Comparison of ENCODE assay signal across 9 mouse cellular contexts in genomic region chr19:56356480-56357373, GRCm38 (mm10). TPM values are rescaled to one million over a fixed set of nuclear protein-coding genes. Genes with fewer than 3 reads are reported as not detected.
A peak's percentile ranks its signal among the peaks of the same experiment; 100 is the strongest.
DNase-seq lines count a peak whose midpoint lies in the region; ATAC-seq lines count a peak whose summit lies in the region.
"Had no signal": no experiment of that assay in that cellular context is flagged by ENCODE, and none has a peak within 500 bp of the region (broad histone marks: within the 10 kb centered on the region; RNA-seq: fewer than 3 reads in every experiment).

No protein-coding gene starts in this region.

- H3K4me1 ChIP-seq in liver, embryonic 11.5 days (replicated peaks; ENCODE audit: control insufficient read depth, insufficient read depth, low read length) = no peaks in the 10 kb centered on the region

- no peaks in the 10 kb centered on the region for H3K27me3 ChIP-seq in liver, embryonic 11.5 days (replicated peaks; ENCODE audit: control insufficient read depth, insufficient read depth, low read length)

- 0 out of 2 replicates have a peak, but pooled peaks cover 2% of the 10 kb centered on the region for H3K9me3 ChIP-seq in liver, embryonic 11.5 days (ENCODE audit: control insufficient read depth, low read length)
- H3K9me3 ChIP-seq: midbrain, embryonic 12.5 days had no signal

- no peak overlapping the region for H3K27ac ChIP-seq in liver, embryonic 11.5 days (ENCODE audit: low read depth, low read length)
- H3K27ac ChIP-seq: midbrain, embryonic 12.5 days had no signal

- no peaks in the 10 kb centered on the region for H3K36me3 ChIP-seq in liver, embryonic 11.5 days (ENCODE audit: control insufficient read depth, insufficient read depth, low read length)
- H3K36me3 ChIP-seq: midbrain, embryonic 12.5 days had no signal

- H3K4me2 ChIP-seq in liver, embryonic 11.5 days = no peak overlapping the region
- H3K4me2 ChIP-seq: midbrain, embryonic 12.5 days had no signal

- DNase-seq in urinary bladder, postnatal 14 days (ENCODE audit: low spot score) = peak; percentile 80
- no peak for DNase-seq in urinary bladder, adult 2 months (ENCODE audit: low spot score)
- DNase-seq in c-Kit-positive CD71-positive TER-119-negative erythroid progenitor cells, embryonic 14.5 days (ENCODE audit: low read depth) = peak; percentile 51
- DNase-seq in gastrocnemius, adult 8-10 months (ENCODE audit: low spot score in 2 of 2) = peak; percentile 49 to 59
- DNase-seq in kidney, adult 9 months = peak; percentile 74
- peak; percentile 73 for DNase-seq in liver, embryonic 11.5 days (ENCODE audit: low spot score)
- DNase-seq in ovary, postnatal 36 days (ENCODE audit: low spot score) = peak; percentile 52
- peak; percentile 54 for DNase-seq in yolk sac, embryonic 10.5 days (ENCODE audit: low spot score)

- H3K4me3 ChIP-seq in liver, embryonic 11.5 days (ENCODE audit: low read depth, low read length) = no peak overlapping the region
- H3K4me3 ChIP-seq: midbrain, embryonic 12.5 days had no signal

- no peak overlapping the region for H3K9ac ChIP-seq in liver, embryonic 11.5 days (ENCODE audit: low read depth, low read length)
- H3K9ac ChIP-seq: midbrain, embryonic 12.5 days had no signal

- 33% methylated on average over 17 of the region's 17 CpGs for WGBS in liver, embryonic 11.5 days

- ATAC-seq in liver, embryonic 11.5 days (replicated peaks; ENCODE audit: low FRiP score) = no peak

RNA-seq across cellular contexts. Expression of gene Nrap, which starts 33.1 kb away (rescaled TPM):
- 0.11 and 0.16 TPM in 2 replicates for polyA plus RNA-seq in urinary bladder, adult 2 months (2012; rRNA removed)
- 100 to 1,000 TPM; 779 to 919 (median 871) TPM for total RNA-seq in gastrocnemius, adult 8-10 months (2022)
- polyA plus RNA-seq in liver, embryonic 11.5 days (2014; fragmentation: Nextera tagmentation; extraction: Ambion mirVana) = 0.09 and 0.14 TPM in 2 replicates

RNA-seq across cellular contexts. Expression of gene Casp7, which starts 40.2 kb away (rescaled TPM):
- polyA plus RNA-seq in urinary bladder, adult 2 months (2012; rRNA removed) = 14.4 and 16.7 TPM in 2 replicates
- 1 to 10 TPM; 3.1 to 5.9 (median 4.7) TPM for total RNA-seq in gastrocnemius, adult 8-10 months (2022)
- 23.9 and 26.4 TPM in 2 replicates for polyA plus RNA-seq in liver, embryonic 11.5 days (2014; fragmentation: Nextera tagmentation; extraction: Ambion mirVana)
